Mouse (Mus musculus) midbrain, embryonic 14.5 days (tissue): ENCODE results near the gene Lrrc1. TPM values are rescaled to one million over a fixed set of nuclear protein-coding genes. Genes with fewer than 3 reads are reported as not detected.

Experiments used
- ATAC-seq: fragments of 200-750 bp; cut with Nextera tagmentation; 2 replicates; pipeline ENCODE4 v1.8.0; 2017; ENCODE audit warnings: moderate number of reproducible peaks, moderate library complexity; ENCODE audit not compliant: low FRiP score, low TSS enrichment
- DNase-seq: peaks from one replicate; pipeline ENCODE4 v3.0.0-alpha.2; 2015
- H3K27ac ChIP-seq: fragments of 300-500 bp; sonication (generic); replicated peaks from 2 replicates; pipeline ENCODE4 v1.5.1; 2014; ENCODE audit warnings: mild to moderate bottlenecking, low read depth, low read length, moderate library complexity
- H3K27me3 ChIP-seq: fragments of 300-500 bp; sonication (generic); 2 replicates; pipeline ENCODE4 v1.6.1; 2014; ENCODE audit warnings: low read length, control low read depth, mixed read lengths; ENCODE audit not compliant: control insufficient read depth, insufficient read depth
- H3K36me3 ChIP-seq: fragments of 300-500 bp; sonication (generic); 2 replicates; pipeline ENCODE4 v1.6.1; 2014; ENCODE audit warnings: low read length, control low read depth; ENCODE audit not compliant: control insufficient read depth, insufficient read depth
- H3K4me1 ChIP-seq: fragments of 300-500 bp; sonication (generic); 2 replicates; pipeline ENCODE4 v1.6.1; 2014; ENCODE audit warnings: mild to moderate bottlenecking, antibody characterized with exemption, low read length, control low read depth; ENCODE audit not compliant: control insufficient read depth, insufficient read depth
- H3K4me2 ChIP-seq: fragments of 300-500 bp; sonication (generic); 2 replicates; pipeline ENCODE4 v1.6.1; 2014; ENCODE audit warnings: mild to moderate bottlenecking, low read length, moderate library complexity
- H3K4me3 ChIP-seq: fragments of 300-500 bp; sonication (generic); replicated peaks from 2 replicates; pipeline ENCODE4 v1.5.1; 2014; ENCODE audit warnings: low read depth, low read length
- H3K9ac ChIP-seq: fragments of 300-500 bp; sonication (generic); replicated peaks from 2 replicates; pipeline ENCODE4 v1.6.1; 2014; ENCODE audit warnings: mild to moderate bottlenecking, low read length, moderate library complexity
- H3K9me3 ChIP-seq: fragments of 300-500 bp; sonication (generic); 2 replicates; pipeline ENCODE4 v1.6.1; 2016; ENCODE audit warnings: low read length, control low read depth, mixed read lengths; ENCODE audit not compliant: control insufficient read depth
- WGBS: fragments of 180-500 bp; shearing (Covaris S2); extraction: QIAGEN DNeasy Blood & Tissue Kit; methylation state at CpG from one replicate; pipeline ENCODE4 v1.1.7; 2014; 5-methylcytosine and 5-hydroxymethylcytosine counted together
- polyA plus RNA-seq: library from polyadenylated mRNA; unstranded; fragments of >200 nt; fragmentation: Nextera tagmentation; extraction: Ambion mirVana; gene quantifications from 2 replicates; pipeline ENCODE4 v1.2.1, GENCODE M21; 2014

Gene Lrrc1
- polyA plus RNA-seq, 1 experiment from 2014 or later: 5.1 TPM

- no peak for ATAC-seq
- no peak overlapping the region for H3K4me2 ChIP-seq
- H3K4me3 ChIP-seq: no peak overlapping the region
- H3K36me3 ChIP-seq: no peaks in the 10 kb centered on the region
- 65% methylated on average over 4 of the region's 4 CpGs for WGBS
- H3K27ac ChIP-seq: no peak overlapping the region
- no peak for DNase-seq
- no peak overlapping the region for H3K9ac ChIP-seq
- H3K27me3 ChIP-seq: no peaks in the 10 kb centered on the region
- H3K9me3 ChIP-seq: no peaks in the 10 kb centered on the region
- 0 out of 2 replicates have a peak, but pooled peaks cover 7% of the 10 kb centered on the region for H3K4me1 ChIP-seq
Measured at GRCm38 (mm10) chr9:77463195-77463594, 81.5 kb downstream of the Lrrc1 start.

DNA sequence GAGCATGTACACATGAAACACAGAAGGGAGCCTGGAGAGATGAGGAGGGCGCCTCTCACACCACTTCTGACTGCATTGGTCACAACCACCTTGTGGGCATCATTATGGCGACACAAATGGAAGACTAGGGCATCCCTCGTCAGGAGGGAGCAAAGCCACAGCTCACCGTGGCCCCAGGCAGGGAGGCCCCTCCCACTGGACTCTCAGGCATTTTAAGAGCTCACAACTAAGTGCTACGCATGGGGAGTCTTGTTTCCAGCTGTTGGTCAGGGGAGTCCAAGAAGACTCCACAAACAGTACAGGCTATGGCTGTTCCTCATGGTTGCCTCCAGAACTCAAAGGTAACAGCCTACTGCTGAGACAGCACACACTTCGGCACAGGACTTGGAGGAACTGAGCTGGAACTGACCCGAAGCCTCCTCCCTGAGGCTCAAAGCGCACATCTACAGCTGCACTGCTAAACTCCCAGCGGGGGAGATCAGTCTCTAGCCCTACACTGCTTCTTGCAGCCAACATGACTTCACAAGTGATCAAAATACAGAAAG is 83.2 kb downstream of the Lrrc1 start:
- 63% methylated on average over 9 of the region's 9 CpGs for WGBS
- Histone ChIP-seq H3K9ac (no peak overlapping the region), H3K4me1 (0 out of 2 replicates have a peak, but pooled peaks cover 7% of the 10 kb centered on the region), H3K9me3 (no peaks in the 10 kb centered on the region), H3K4me3 (no peak overlapping the region), H3K27me3 (no peaks in the 10 kb centered on the region), H3K27ac (no peak overlapping the region), H3K4me2 (no peak overlapping the region), H3K36me3 (0 out of 2 replicates have a peak, but pooled peaks cover 5% of the 10 kb centered on the region)
- DNase-seq: no peak
- no peak for ATAC-seq

GRCm38 (mm10) chr9:77460408-77460807 is 84.3 kb downstream of the Lrrc1 start:
- H3K27me3 ChIP-seq: no peaks in the 10 kb centered on the region
- no peaks in the 10 kb centered on the region for H3K9me3 ChIP-seq
- 0 out of 2 replicates have a peak, but pooled peaks cover 7% of the 10 kb centered on the region for H3K4me1 ChIP-seq
- H3K4me3 ChIP-seq: no peak overlapping the region
- H3K4me2 ChIP-seq: no peak overlapping the region
- no peak for DNase-seq
- H3K27ac ChIP-seq: no peak overlapping the region
- no peak overlapping the region for H3K9ac ChIP-seq
- H3K36me3 ChIP-seq: 0 out of 2 replicates have a peak, but pooled peaks cover 5% of the 10 kb centered on the region
- 85% methylated on average over 14 of the region's 14 CpGs for WGBS
- no peak for ATAC-seq

- Histone ChIP-seq H3K4me1 (0 out of 2 replicates have a peak, but pooled peaks cover 7% of the 10 kb centered on the region), H3K9me3 (no peaks in the 10 kb centered on the region), H3K9ac (no peak overlapping the region), H3K4me3 (no peak overlapping the region), H3K36me3 (0 out of 2 replicates have a peak, but pooled peaks cover 5% of the 10 kb centered on the region), H3K27ac (no peak overlapping the region), H3K27me3 (no peaks in the 10 kb centered on the region), H3K4me2 (no peak overlapping the region)
- no peak for DNase-seq
- no peak for ATAC-seq
- 89% methylated on average over 2 of the region's 2 CpGs for WGBS
Measured at GRCm38 (mm10) chr9:77459365-77459764, 85.3 kb downstream of the Lrrc1 start.

DNA sequence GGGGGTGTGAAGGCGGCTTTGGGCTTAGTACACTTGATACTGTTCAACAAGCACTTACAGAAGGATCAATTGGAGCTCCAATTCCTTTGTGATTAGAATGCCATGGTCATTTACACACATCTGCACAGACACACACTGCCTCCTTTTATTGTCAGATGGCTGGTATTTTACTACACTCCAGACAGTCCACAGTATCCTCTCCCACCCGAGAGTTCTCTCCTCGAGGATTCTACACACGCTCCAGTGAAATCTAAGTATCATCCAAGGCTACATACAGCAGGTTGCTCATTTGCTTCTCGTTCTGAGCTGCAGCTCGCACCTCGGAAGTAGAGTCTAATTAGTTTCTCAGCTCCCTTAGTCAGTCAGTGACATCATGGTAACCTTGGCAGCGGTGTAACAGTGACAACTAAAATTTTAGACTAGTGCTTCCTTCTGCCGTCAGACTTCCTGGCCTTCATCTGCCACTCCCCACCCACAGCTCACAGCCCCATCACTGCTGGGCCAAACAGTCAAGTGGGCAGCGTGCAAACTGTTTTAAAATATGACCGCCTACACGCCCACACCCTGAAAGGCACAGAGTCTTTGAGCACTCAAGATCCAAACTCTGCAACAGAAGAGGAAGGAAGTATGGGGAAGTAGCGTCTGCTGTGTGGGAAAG is 88.4 kb downstream of the Lrrc1 start:
- Histone ChIP-seq H3K27ac (no peak overlapping the region), H3K4me1 (no peaks in the 10 kb centered on the region), H3K4me2 (no peak overlapping the region), H3K9ac (no peak overlapping the region), H3K36me3 (peaks cover 9% of the 10 kb centered on the region; the same call in 1 of the 2 replicates), H3K4me3 (no peak overlapping the region), H3K9me3 (no peaks in the 10 kb centered on the region), H3K27me3 (no peaks in the 10 kb centered on the region)
- 81% methylated on average over 13 of the region's 13 CpGs for WGBS
- no peak for DNase-seq
- no peak for ATAC-seq

DNA sequence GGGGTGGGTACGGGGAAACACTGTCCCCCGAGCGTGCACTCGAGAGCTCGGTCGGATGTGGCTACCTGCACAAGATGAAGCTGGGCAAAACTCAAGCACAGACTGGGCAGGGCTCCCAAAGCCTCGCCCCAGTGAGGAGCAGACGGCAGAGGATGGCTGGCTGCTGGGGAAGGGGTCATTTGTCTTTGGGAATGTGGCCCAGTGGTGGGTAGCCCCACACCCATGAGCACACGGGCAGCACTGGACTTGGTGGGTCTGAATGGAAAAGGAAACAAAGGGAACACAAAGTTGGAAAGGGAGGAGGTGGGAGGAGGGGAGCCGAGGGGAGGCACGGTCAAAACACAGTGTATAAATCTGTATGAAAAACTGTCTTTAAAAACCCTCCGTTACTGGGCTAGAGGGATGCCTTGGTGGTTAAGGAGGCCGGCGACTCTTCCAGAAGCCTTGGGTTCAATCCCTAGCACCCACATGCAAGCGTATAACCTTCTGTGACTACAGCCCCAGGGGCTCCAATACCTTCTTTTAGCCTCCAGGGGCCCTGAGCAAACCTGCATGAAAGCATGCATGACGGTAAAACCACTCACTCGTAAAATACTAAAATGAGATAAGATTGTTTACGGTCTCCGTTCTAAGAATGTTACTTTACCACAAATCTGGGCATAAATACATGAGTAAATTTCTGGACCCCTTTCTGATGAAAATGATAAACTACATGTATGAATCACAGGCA is 89.1 kb downstream of the Lrrc1 start:
- H3K27ac ChIP-seq: no peak overlapping the region
- no peak overlapping the region for H3K9ac ChIP-seq
- peaks cover 9% of the 10 kb centered on the region; the same call in 1 of the 2 replicates for H3K36me3 ChIP-seq
- ATAC-seq: no peak
- H3K9me3 ChIP-seq: no peaks in the 10 kb centered on the region
- 70% methylated on average over 19 of the region's 19 CpGs for WGBS
- no peak overlapping the region for H3K4me3 ChIP-seq
- no peaks in the 10 kb centered on the region for H3K27me3 ChIP-seq
- H3K4me1 ChIP-seq: no peaks in the 10 kb centered on the region
- H3K4me2 ChIP-seq: no peak overlapping the region
- DNase-seq: no peak

DNA sequence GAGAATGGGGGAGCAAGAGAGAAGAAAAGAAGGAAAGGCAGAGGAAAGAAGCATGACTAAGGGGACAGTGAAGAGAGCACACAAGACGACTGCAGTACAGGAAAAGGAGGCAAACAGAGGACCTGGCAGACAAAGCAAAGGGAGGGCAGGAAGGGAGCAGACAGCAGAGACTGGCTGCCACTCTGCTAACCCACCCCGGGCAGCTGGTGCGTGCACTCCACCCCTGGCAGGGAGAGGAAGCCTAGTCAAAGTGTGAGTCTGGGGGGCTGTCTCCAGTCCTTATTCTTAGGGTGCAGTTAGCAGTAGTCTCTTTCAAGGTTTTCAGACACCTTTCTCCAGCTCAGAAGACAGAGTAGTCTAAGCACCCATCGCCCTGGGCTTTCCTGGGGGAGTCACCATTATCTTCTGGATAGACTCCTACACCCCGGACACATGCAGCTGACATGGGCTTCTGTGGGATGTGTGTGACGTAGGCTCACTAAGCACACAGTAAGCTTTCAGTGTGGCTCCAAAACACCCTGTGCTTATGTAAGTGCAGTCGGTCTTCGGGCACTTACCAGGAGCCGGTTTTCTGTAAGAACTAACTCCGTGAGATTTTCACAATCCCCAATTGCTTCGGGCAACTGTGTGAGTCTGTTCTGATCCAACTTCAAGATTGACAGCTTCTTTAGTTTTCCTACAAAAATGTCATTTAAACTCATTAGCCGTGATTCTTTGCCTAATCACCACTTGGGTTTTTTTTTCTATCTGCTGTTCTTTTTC is 92.4 kb downstream of the Lrrc1 start:
- no peak for ATAC-seq
- Histone ChIP-seq H3K9ac (no peak overlapping the region), H3K36me3 (peaks cover 5% of the 10 kb centered on the region; the same call in 1 of the 2 replicates), H3K4me1 (no peaks in the 10 kb centered on the region), H3K4me3 (no peak overlapping the region), H3K4me2 (no peak overlapping the region), H3K9me3 (no peaks in the 10 kb centered on the region), H3K27ac (no peak overlapping the region), H3K27me3 (no peaks in the 10 kb centered on the region)
- no peak for DNase-seq
- WGBS: 85% methylated on average over 12 of the region's 12 CpGs

DNA sequence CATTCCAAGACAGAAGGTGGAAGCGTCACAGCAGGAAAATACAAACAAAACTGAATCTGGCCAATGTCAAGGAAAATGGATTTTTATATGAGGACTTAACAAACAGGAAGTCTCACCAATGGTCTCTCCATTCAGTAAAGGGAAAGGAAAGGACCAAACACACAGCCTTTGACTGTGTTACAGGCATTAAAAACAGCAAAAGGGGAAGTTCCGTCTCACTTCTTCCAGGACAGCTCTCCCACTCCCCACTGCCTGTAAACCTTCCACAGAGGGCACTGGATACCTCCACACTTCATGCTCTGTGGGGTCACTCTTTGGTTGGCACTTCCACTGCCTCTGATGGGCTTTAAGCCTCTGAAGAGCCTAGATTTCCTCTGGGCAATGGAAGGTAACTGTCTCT is 94.2 kb downstream of the Lrrc1 start:
- Histone ChIP-seq H3K9ac (no peak overlapping the region), H3K27ac (no peak overlapping the region)
- WGBS: 84% methylated on average over 2 of the region's 2 CpGs

More for the DNA sequence above, 94.2 kb downstream of the Lrrc1 start:
- no peak for ATAC-seq
- no peaks in the 10 kb centered on the region for H3K9me3 ChIP-seq
- H3K4me1 ChIP-seq: no peaks in the 10 kb centered on the region
- no peak overlapping the region for H3K4me3 ChIP-seq
- DNase-seq: no peak
- no peak overlapping the region for H3K4me2 ChIP-seq
- no peaks in the 10 kb centered on the region for H3K27me3 ChIP-seq
- peaks cover 4% of the 10 kb centered on the region; the same call in 1 of the 2 replicates for H3K36me3 ChIP-seq
